Comparison of ENCODE assay signal across 43 mouse cellular contexts in genomic region chr10:93855126-93855525, GRCm38 (mm10). TPM values are rescaled to one million over a fixed set of nuclear protein-coding genes. Genes with fewer than 3 reads are reported as not detected.
"Had no signal": no experiment of that assay in that cellular context is flagged by ENCODE, and none has a peak within 500 bp of the region (broad histone marks: within the 10 kb centered on the region; RNA-seq: fewer than 3 reads in every experiment).

No protein-coding gene starts in this region.

- H3K4me3 ChIP-seq: heart, embryonic 10.5 days; heart, embryonic 12.5 days; heart, embryonic 13.5 days; heart, embryonic 15.5 days; hindbrain, embryonic 10.5 days; hindbrain, embryonic 12.5 days; hindbrain, embryonic 13.5 days; hindbrain, embryonic 15.5 days; intestine, embryonic 15.5 days; kidney, embryonic 15.5 days; layer of hippocampus, adult 2 months; left cerebral cortex, adult 2 months had no signal

- H3K27me3 ChIP-seq: heart, embryonic 12.5 days; heart, embryonic 13.5 days; heart, embryonic 15.5 days; hindbrain, embryonic 12.5 days; hindbrain, embryonic 13.5 days; hindbrain, embryonic 15.5 days; intestine, embryonic 15.5 days; kidney, embryonic 15.5 days had no signal

- H3K9ac ChIP-seq: heart, embryonic 12.5 days; heart, embryonic 13.5 days; heart, embryonic 15.5 days; hindbrain, embryonic 12.5 days; hindbrain, embryonic 13.5 days; hindbrain, embryonic 14.5 days; hindbrain, embryonic 15.5 days; intestine, embryonic 15.5 days; kidney, embryonic 15.5 days had no signal

- H3K4me2 ChIP-seq: heart, embryonic 11.5 days; heart, embryonic 12.5 days; heart, embryonic 13.5 days; heart, embryonic 15.5 days; hindbrain, embryonic 12.5 days; hindbrain, embryonic 13.5 days; hindbrain, embryonic 14.5 days; hindbrain, embryonic 15.5 days; intestine, embryonic 15.5 days; kidney, embryonic 15.5 days had no signal

- H3K27ac ChIP-seq: heart, embryonic 10.5 days; heart, embryonic 13.5 days; heart, embryonic 15.5 days; hindbrain, embryonic 10.5 days; hindbrain, embryonic 12.5 days; hindbrain, embryonic 13.5 days; hindbrain, embryonic 14.5 days; hindbrain, embryonic 15.5 days; hindbrain, postnatal 0 days; intestine, embryonic 15.5 days; kidney, embryonic 15.5 days; kidney, postnatal 0 days; layer of hippocampus, adult 2 months; left cerebral cortex, adult 2 months had no signal

- H3K4me1 ChIP-seq: heart, embryonic 10.5 days; heart, embryonic 12.5 days; heart, embryonic 13.5 days; heart, embryonic 15.5 days; hindbrain, embryonic 10.5 days; hindbrain, embryonic 12.5 days; hindbrain, embryonic 13.5 days; hindbrain, embryonic 15.5 days; intestine, embryonic 15.5 days; kidney, embryonic 15.5 days had no signal

- DNase-seq: heart, postnatal 14 days; heart, postnatal 36 days; heart, postnatal 4 days; kidney, adult 11 months; kidney, adult 18-20 months; kidney, adult 2 months; kidney, adult 8-10 months; kidney, adult 9 months; kidney, postnatal 10 days; kidney, postnatal 14 days; kidney, postnatal 25 days; kidney, postnatal 36 days; kidney, postnatal 4 days; layer of hippocampus, adult 9-11 months; layer of hippocampus, postnatal 36 days had no signal

- H3K9me3 ChIP-seq: heart, embryonic 10.5 days; heart, embryonic 12.5 days; heart, embryonic 13.5 days; heart, embryonic 15.5 days; hindbrain, embryonic 10.5 days; hindbrain, embryonic 12.5 days; hindbrain, embryonic 13.5 days; hindbrain, embryonic 15.5 days; intestine, embryonic 15.5 days; kidney, embryonic 15.5 days had no signal

- ATAC-seq: hindbrain, embryonic 16.5 days; hindbrain, postnatal 0 days; inflammation-experienced regulatory T-cells, adult 6 months; intestine, embryonic 15.5 days; intestine, postnatal 0 days had no signal

RNA-seq across cellular contexts. Expression of gene Usp44, which starts 23.8 kb away (rescaled TPM):
- total RNA-seq: heart, postnatal 25 days; heart, postnatal 36 days; layer of hippocampus, adult 2 months; layer of hippocampus, adult 8-10 months; layer of hippocampus, postnatal 10 days; layer of hippocampus, postnatal 14 days; layer of hippocampus, postnatal 25 days; layer of hippocampus, postnatal 36 days; left cerebral cortex, adult 18-20 months; left cerebral cortex, adult 2 months; left cerebral cortex, adult 8-10 months; left cerebral cortex, postnatal 10 days had no signal
- polyA plus RNA-seq: heart, postnatal 0 days had no signal
